Mouse (Mus musculus): ENCODE measurements around the gene Hist1h2bh. TPM values are rescaled to one million over a fixed set of nuclear protein-coding genes. Genes with fewer than 3 reads are reported as not detected.
A peak's percentile ranks its signal among the peaks of the same experiment; 100 is the strongest.

The Hist1h2bh gene
- polyA plus RNA-seq, 1 experiment from 2014 or later = 1.4 TPM

DNA sequence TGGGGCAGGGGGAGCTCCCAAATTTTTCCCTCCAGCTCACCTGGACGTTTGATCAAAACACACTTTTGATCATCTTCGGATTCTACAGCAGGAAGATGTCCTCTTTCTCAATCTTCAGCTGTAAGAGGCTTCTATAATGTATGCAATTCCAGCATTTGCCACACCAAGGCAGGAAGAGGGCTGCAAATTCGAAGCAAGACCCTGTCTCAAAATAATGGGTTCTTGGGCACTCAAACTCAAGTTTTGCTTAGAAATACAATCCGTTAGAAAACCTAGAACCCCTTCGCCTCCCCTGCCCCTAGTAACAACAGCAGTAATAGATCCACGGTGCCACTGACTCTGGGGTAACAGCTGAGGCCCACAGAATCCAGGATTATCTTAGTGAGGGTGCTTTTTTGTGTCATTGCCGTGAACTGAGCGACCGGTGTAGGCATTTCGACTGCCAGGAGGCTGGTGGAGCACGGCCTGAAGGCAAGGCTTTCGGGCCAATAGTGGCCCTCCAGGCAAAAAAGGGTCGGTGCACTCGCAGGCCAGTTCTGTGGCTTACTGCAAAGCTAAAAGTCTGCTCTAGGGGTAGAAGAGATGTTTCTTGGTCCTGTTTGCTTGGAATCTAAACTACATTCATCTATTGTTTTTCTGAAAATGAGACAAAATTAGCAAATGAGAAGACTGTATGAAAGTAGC, 37.4 kb downstream of the Hist1h2bh start:
- Histone ChIP-seq H3K4me1 (peaks cover 26% of the 10 kb centered on the region), H3K27me3 (no peaks in the 10 kb centered on the region), H3K27ac (peak overlapping the region; percentile 33; the same call in 1 of the 2 replicates), H3K36me3 (no peaks in the 10 kb centered on the region), H3K4me2 (peak overlapping the region; percentile 58), H3K4me3 (peak overlapping the region; percentile 27), H3K9me3 (no peaks in the 10 kb centered on the region), H3K9ac (peak overlapping the region; percentile 7; the same call in 1 of the 2 replicates)
- ATAC-seq (ENCODE audit: borderline replicate concordance, extremely low read depth, low FRiP score, low TSS enrichment) = no peak
- WGBS = 10% methylated on average over 14 of the region's 14 CpGs

DNA sequence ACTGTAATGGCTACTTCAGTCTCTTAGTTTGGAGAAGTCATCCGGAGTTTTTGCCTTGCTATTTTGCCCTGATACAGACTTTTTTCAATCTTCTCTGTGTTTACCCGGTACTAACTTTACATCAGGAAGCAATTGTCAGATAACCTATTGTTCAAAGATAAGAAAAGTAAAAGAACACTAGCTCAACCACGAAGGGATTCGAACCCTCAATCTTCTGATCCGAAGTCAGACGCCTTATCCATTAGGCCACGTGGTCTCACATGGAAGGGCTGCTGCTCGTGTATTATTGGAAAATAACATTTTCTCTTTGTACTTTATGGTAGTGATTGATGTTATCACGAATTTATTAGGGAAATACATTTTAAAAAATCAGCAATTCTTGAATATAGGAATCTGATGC, 39.4 kb downstream of the Hist1h2bh start:
- 6% methylated on average over 9 of the region's 9 CpGs for WGBS
- Histone ChIP-seq H3K36me3 (no peaks in the 10 kb centered on the region), H3K9me3 (no peaks in the 10 kb centered on the region), H3K4me3 (no peak overlapping the region), H3K27ac (no peak overlapping the region), H3K4me1 (peaks cover 28% of the 10 kb centered on the region), H3K9ac (no peak overlapping the region), H3K27me3 (no peaks in the 10 kb centered on the region), H3K4me2 (no peak overlapping the region)
- ATAC-seq (ENCODE audit: borderline replicate concordance, extremely low read depth, low FRiP score, low TSS enrichment) = no peak

DNA sequence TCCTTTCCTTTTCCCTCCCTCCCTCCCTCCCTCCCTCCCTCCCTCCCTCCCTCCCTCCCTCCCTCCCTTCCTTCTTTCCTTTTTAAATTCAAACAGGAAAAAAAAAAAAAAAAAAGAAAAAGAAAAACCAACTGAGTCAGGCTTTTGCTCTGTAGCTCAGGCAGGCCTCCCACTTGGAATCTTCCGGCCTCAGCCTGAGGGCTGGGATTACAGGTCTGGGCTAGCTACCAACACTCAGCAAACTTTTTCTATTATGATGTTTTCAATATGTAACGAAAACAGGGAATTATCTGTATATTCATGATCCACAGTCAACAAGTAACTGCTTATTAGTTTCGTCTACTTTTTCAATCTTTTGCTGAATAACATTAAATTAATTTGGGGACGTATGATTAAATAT, 40.3 kb downstream of the Hist1h2bh start:
- no peaks in the 10 kb centered on the region for H3K36me3 ChIP-seq
- no peak overlapping the region for H3K4me2 ChIP-seq
- H3K9me3 ChIP-seq = no peaks in the 10 kb centered on the region
- H3K27me3 ChIP-seq = no peaks in the 10 kb centered on the region
- no peak for ATAC-seq (ENCODE audit: borderline replicate concordance, extremely low read depth, low FRiP score, low TSS enrichment)
- no peak overlapping the region for H3K27ac ChIP-seq
- WGBS = 51% methylated on average over 4 of the region's 4 CpGs
- H3K4me1 ChIP-seq = peaks cover 36% of the 10 kb centered on the region
- no peak overlapping the region for H3K9ac ChIP-seq
- no peak overlapping the region for H3K4me3 ChIP-seq

DNA sequence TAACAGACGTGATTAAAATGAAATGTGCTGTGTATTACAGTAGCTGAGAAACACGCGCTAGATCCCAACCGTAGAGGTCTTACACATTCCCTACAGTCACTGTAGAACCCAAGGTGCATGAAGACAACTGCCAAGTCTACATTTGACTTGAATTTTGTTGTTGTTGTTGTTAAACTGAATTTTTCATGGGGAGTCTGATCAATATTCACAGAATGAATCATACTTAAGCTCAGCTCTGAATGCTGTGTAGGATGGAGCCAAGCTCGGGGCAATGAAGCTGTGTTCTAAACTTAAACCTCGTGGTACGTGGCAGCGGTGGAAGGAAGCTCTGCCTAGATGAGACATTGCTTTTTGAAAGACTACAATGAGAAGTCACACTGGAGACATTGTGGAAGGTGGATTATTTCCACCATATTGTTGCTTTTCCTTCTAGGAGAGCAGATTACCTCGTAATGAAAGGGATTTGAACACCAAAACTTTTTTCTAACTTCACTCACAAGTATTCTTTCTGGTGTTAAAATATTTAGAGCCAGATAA, 41.1 kb downstream of the Hist1h2bh start:
- Histone ChIP-seq H3K4me1 (peaks cover 44% of the 10 kb centered on the region), H3K4me2 (peak overlapping the region; percentile 38), H3K27me3 (no peaks in the 10 kb centered on the region), H3K9ac (no peak overlapping the region), H3K4me3 (0 out of 2 replicates have a peak overlapping the region, but pooled peaks have one; percentile 5), H3K36me3 (no peaks in the 10 kb centered on the region), H3K9me3 (no peaks in the 10 kb centered on the region), H3K27ac (no peak overlapping the region)
- ATAC-seq (ENCODE audit: borderline replicate concordance, extremely low read depth, low FRiP score, low TSS enrichment) = no peak
- 34% methylated on average over 9 of the region's 9 CpGs for WGBS

DNA sequence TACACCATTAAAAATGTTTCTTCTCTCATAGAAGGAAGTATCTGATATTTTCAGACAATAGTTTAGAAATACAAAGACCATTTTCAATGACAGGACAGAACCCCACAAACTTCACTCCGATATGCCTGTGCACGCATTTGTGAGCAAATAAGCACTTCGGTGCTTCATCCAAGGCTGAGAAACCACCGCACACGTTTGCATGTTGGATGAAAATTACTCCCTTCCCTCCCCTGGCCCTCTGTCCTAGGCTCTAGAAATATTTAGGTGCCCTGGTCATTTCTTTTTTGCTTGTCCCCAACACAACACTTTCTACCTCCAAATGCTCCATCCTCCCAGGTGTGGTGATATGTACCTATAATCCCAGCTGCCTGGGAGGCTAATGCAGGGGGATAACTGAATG, 41.7 kb downstream of the Hist1h2bh start:
- ATAC-seq (ENCODE audit: borderline replicate concordance, extremely low read depth, low FRiP score, low TSS enrichment) = no peak
- Histone ChIP-seq H3K27ac (no peak overlapping the region), H3K4me2 (peak overlapping the region; percentile 38), H3K27me3 (no peaks in the 10 kb centered on the region), H3K4me3 (0 out of 2 replicates have a peak overlapping the region, but pooled peaks have one; percentile 5), H3K9me3 (no peaks in the 10 kb centered on the region), H3K9ac (no peak overlapping the region), H3K4me1 (peaks cover 48% of the 10 kb centered on the region), H3K36me3 (no peaks in the 10 kb centered on the region)
- WGBS = 26% methylated on average over 5 of the region's 5 CpGs

DNA sequence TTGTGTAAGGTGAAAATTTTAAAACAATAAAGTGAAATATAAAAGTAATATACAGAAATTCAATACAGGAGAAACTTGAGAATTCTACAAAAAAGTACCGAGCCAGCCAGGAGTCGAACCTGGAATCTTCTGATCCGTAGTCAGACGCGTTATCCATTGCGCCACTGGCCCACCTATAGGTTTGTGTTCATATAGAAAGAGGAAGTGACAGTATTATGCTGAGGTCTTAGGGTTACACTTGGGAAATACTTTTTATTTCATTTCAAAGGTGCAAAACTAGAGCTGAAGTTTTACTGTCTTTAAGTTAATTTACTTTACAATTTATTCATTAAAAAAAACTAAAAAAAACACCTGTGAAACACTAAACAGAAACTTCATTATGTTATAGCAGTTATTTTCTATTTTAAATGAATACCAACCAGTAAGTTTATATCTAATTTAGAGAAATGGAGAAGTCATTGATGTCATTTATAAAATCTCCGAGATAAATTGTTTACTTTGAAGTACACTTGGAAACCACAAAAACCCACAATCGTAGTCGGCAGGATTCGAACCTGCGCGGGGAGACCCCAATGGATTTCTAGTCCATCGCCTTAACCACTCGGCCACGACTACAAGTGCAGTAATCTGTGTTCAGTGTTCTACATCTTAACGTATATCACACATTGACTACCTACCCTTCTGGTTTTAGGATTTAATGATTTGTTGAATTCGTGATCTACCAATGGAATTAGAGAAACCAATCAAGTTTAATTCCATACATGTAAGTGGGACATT, 42.6 kb downstream of the Hist1h2bh start:
- Histone ChIP-seq H3K27me3 (no peaks in the 10 kb centered on the region), H3K9ac (no peak overlapping the region), H3K9me3 (no peaks in the 10 kb centered on the region), H3K4me2 (peak overlapping the region; percentile 38), H3K27ac (no peak overlapping the region), H3K36me3 (no peaks in the 10 kb centered on the region), H3K4me3 (no peak overlapping the region), H3K4me1 (peaks cover 42% of the 10 kb centered on the region)
- 4% methylated on average over 17 of the region's 17 CpGs for WGBS
- ATAC-seq (ENCODE audit: borderline replicate concordance, extremely low read depth, low FRiP score, low TSS enrichment) = no peak

DNA sequence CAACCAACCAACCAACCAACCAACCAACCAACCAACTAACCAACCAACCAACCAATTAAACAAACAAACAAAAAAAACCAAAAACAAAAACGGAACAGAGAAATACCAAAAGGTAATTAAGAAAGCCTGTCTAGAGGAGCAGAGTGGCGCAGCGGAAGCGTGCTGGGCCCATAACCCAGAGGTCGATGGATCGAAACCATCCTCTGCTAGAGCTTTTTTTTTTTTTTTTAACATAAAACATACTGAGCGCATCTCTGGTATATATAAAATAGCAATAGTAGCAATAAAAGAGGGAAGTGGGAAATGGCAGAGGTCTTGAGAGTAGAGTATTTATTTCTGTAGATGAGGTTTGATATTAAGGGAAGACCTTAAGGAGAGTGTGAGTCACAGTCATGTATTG, 43.2 kb downstream of the Hist1h2bh start:
- no peak overlapping the region for H3K27ac ChIP-seq
- no peaks in the 10 kb centered on the region for H3K9me3 ChIP-seq
- H3K4me2 ChIP-seq = 0 out of 2 replicates have a peak overlapping the region, but pooled peaks have one; percentile 55
- H3K4me1 ChIP-seq = peaks cover 36% of the 10 kb centered on the region
- H3K4me3 ChIP-seq = no peak overlapping the region
- 20% methylated on average over 7 of the region's 7 CpGs for WGBS
- no peak for ATAC-seq (ENCODE audit: borderline replicate concordance, extremely low read depth, low FRiP score, low TSS enrichment)
- no peaks in the 10 kb centered on the region for H3K36me3 ChIP-seq
- H3K9ac ChIP-seq = no peak overlapping the region
- no peaks in the 10 kb centered on the region for H3K27me3 ChIP-seq

DNA sequence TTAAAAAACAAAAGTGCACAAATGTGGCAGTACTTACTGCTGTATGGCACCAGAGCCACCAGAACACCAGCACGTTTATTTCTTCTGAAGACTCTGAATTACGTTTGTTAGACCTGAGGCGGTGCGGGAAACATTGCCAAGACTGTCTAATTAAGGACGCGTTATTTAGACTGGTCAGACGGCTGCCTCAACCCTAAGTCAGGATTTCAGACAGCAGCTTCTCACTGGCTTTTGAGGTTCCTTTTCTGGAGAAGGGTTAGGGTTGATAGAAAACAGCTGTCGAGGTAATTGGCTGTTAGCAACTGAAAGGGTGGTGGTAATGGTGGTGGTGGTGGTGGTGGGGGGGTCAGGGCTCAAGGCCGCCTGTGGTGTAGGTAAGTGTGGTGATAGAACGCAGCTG, 44.5 kb downstream of the Hist1h2bh start:
- Histone ChIP-seq H3K36me3 (no peaks in the 10 kb centered on the region), H3K9me3 (no peaks in the 10 kb centered on the region), H3K9ac (no peak overlapping the region), H3K4me1 (peaks cover 35% of the 10 kb centered on the region), H3K4me2 (peak overlapping the region; percentile 55), H3K27me3 (no peaks in the 10 kb centered on the region), H3K4me3 (peak overlapping the region; percentile 29), H3K27ac (no peak overlapping the region)
- peak; percentile 73; the same call in 1 of the 2 replicates for ATAC-seq (ENCODE audit: borderline replicate concordance, extremely low read depth, low FRiP score, low TSS enrichment)
- WGBS = 8% methylated on average over 10 of the region's 10 CpGs

DNA sequence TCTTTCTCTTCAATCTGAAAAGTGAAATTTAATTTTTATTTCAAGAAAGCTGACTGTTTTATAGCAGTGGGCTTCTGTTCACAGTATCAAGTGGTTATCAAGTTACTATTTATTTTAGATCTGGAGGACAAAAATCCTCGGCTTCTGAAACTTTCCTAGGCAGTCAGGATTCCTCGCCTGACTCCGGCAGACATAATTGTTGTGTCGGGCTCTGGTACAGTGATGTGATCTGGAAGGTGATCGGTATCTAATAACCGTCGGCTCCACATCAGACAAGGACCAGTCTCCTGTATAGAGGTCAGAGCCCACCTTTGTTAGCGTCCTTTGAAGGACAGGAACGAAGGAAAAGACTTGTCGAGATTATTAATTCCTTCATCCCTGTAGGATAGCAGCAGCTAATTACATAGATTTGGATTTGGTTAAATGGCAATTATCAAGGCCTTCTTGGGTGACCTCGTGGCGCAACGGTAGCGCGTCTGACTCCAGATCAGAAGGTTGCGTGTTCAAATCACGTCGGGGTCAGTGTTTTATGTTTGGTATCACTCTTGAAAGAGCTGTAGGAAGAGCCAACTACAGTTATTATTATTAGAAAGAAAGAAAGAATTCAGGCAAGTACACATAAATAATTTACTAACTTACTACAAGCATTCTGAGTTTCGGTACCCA, 45.4 kb downstream of the Hist1h2bh start:
- H3K4me1 ChIP-seq = peaks cover 35% of the 10 kb centered on the region
- H3K9me3 ChIP-seq = no peaks in the 10 kb centered on the region
- H3K36me3 ChIP-seq = no peaks in the 10 kb centered on the region
- no peak overlapping the region for H3K9ac ChIP-seq
- peak overlapping the region; percentile 55 for H3K4me2 ChIP-seq
- no peak overlapping the region for H3K27ac ChIP-seq
- 6% methylated on average over 19 of the region's 19 CpGs for WGBS
- no peak for ATAC-seq (ENCODE audit: borderline replicate concordance, extremely low read depth, low FRiP score, low TSS enrichment)
- H3K27me3 ChIP-seq = no peaks in the 10 kb centered on the region
- H3K4me3 ChIP-seq = peak overlapping the region; percentile 29

DNA sequence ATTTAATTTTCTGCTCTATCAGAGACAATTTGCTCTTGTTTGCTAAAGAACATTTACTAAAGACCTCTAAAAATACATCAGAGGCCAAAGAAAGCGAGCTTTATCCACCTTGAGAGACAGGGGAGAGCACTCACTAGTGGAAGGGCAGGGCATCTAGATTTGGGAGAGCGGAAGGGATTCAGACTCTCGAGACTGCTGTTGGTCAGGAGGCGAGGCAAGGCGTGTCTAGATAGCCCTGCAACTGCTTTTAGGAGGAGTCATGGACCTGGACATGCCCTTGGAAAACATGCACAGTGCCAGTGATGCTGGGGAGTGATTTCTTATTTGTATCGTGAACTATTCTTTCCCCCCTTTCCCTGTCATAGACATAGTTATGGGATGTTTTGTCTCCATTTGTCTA, 47.7 kb downstream of the Hist1h2bh start:
- H3K9ac ChIP-seq = no peak overlapping the region
- ATAC-seq (ENCODE audit: borderline replicate concordance, extremely low read depth, low FRiP score, low TSS enrichment) = no peak
- H3K4me2 ChIP-seq = no peak overlapping the region
- 82% methylated on average over 6 of the region's 6 CpGs for WGBS
- peaks cover 26% of the 10 kb centered on the region for H3K4me1 ChIP-seq
- no peaks in the 10 kb centered on the region for H3K36me3 ChIP-seq
- no peak overlapping the region for H3K4me3 ChIP-seq
- H3K9me3 ChIP-seq = no peaks in the 10 kb centered on the region
- no peaks in the 10 kb centered on the region for H3K27me3 ChIP-seq
- no peak overlapping the region for H3K27ac ChIP-seq

DNA sequence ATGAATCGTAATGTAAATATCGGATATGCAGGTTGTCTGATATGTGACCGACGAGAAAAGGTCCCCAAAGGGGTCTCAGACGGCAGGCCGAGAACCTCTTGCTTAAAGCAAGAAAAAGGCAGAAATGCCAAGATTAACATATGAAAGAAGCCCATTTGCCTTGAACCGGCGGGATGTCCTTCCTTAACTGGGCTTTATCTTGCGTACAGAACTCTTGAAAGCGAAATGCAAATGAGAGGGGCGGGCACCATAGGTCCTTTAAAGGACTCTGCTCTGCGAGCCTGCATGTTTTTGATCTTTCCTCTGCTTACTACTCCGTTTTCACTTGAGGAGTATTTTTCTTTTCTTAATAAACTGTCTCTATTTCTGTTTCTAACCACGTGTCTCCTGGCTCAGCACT, 51.2 kb downstream of the Hist1h2bh start:
- H3K4me1 ChIP-seq = peaks cover 8% of the 10 kb centered on the region
- H3K36me3 ChIP-seq = no peaks in the 10 kb centered on the region
- 8% methylated on average over 14 of the region's 14 CpGs for WGBS
- no peaks in the 10 kb centered on the region for H3K27me3 ChIP-seq
- no peak for ATAC-seq (ENCODE audit: borderline replicate concordance, extremely low read depth, low FRiP score, low TSS enrichment)
- H3K9ac ChIP-seq = no peak overlapping the region; the same call in 1 of the 2 replicates
- peak overlapping the region; percentile 27 for H3K4me3 ChIP-seq
- peak overlapping the region; percentile 50 for H3K4me2 ChIP-seq
- H3K9me3 ChIP-seq = no peaks in the 10 kb centered on the region
- no peak overlapping the region for H3K27ac ChIP-seq

All from lung, embryonic 15.5 days (tissue).